Mouse (Mus musculus) liver (tissue): ENCODE measurements at regions not wholly inside any gene's neighbourhood (a gene's known extent, or its start where the extent isn't known, plus 50 kb on each side); places are given as distances from the start of the nearest gene placed in this dataset.
A peak's percentile ranks its signal among the peaks of the same experiment; 100 is the strongest.
"Not testable (repeated sequence)": the region's sequence is repeated elsewhere in the genome, so short reads cannot be mapped to it uniquely, and the experiment has no call there.

Source experiments
- DNase-seq: peaks from one replicate; pipeline ENCODE4 v3.0.0-alpha.2; 2020; ENCODE audit warnings: mixed read lengths

DNA sequence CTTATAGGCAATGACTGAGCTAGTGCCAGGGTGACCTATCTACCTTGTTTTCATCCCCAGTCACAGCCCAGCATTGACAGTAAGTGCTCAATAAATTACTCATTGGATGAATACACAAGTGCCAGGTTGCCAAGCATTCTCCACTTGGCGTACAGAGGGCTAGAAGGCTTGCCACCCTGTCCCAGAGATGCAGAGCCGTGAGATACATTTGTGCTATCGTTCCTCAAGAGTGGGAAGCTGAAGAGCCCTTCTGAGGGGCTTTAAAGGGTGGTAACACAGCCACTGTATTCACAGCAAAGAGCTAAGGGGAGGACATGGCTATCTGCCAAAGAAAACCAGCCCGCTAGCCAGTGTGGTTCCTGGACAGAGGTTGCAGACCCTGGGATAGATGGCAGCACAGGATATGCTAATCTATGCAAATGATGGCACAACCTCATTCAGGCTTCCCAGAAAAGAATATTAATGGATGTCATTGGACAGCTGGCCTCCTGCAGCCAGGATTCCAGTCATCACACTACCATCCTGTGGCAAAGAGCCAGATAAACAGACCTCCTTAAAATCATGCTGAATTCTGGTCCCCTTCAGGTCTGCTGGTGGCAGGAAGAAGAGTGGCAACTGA lies 214.4 kb downstream of the Trim29 start:
- DNase-seq: no peak

DNA sequence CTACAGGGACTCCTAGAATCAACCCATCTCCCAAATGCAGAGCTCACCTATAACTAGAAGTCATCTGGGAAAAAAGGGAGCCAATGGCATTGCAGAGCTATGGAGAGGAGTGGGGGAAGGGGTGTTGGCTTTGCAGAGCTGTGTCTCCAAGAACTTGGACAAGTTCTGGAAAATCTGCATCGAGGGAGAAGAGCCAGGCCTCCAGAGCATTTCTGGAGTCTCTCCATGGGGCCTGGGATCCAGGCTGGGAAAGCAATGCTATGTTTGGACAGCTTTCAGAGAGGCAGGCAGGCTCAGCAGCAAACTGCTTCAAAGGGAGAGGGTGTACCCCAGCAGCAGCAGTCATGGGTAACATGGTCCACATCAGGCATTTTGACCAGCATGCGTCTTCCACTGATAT lies 211.6 kb upstream of the Nectin1 start:
- no peak for DNase-seq

DNA sequence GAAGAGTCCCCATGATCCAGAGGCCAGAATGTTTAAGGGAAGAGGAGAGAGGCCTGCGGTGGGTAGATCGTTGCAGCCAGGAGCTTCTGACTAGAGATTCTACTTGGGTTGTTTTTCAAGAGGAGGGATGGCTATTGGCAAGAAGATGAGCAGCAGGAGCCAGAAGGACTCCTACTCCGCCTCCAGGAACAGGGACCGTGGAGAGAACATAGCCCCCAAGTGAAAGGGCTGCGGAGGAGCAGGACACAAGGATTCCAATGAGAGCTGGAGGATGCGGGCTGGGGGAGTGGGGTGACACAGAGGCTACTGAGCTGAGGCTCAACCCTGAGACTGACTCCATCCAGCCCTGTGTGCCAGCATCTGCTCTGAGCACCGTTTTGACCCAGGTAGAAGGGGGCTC lies 207.8 kb upstream of the Nectin1 start:
- DNase-seq: no peak

DNA sequence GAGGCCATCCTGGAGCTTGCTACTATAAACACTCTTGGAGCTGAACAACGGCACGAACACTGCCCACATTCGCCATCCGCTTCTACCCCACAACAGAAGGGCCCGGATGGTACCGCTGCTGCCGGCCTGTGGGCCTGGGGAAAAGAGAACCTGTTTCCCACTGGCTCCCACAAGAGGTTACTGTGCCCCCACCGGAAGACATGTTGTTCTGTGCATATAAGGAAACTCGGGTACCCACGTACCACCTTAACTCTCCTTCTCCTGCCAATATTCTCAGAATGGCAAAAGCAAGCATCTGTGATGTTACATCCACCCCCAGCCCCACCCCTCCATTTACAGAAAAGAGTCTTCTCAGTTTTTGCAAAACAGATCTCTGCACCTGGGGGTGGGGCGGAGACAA lies 206.7 kb upstream of the Nectin1 start:
- DNase-seq: no peak

DNA sequence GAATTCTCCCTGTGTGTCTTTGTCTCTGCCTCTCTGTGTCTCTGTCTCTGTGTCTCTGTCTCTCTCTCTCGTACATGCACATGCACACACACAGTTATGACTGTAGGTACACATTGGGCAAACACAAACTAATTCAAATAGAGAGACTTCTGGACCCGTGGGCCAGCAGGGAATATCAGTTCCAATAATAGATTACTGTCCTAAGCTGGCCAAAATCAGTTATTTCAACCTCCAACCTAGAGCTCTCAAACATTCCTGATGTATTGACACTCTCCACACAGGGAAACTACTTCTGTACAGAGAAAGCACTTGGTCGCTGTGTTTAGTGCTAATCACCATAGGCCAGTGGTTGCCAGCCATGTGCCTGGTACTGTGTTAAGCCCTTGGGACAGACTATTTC lies 203.7 kb upstream of the Nectin1 start:
- no peak for DNase-seq

DNA sequence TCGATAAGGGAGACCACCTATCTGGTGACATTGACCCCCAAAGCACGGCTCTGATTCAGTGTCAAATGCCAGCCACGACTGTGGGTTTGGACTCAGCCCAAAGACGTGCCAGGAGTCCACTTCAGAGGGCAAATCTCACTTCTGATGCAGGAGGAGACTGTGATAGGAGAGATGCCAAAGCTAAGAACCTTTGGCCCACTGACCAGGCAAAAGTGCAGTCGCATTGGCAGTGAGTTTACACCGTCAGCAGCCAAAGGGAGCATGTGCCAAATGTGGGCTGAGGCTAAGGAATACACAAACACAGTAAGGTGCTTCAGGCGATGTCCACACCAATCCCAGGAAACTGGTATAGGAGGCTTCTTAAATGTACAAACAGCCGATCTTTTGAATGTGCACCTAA lies 202.6 kb upstream of the Nectin1 start:
- DNase-seq: no peak

DNA sequence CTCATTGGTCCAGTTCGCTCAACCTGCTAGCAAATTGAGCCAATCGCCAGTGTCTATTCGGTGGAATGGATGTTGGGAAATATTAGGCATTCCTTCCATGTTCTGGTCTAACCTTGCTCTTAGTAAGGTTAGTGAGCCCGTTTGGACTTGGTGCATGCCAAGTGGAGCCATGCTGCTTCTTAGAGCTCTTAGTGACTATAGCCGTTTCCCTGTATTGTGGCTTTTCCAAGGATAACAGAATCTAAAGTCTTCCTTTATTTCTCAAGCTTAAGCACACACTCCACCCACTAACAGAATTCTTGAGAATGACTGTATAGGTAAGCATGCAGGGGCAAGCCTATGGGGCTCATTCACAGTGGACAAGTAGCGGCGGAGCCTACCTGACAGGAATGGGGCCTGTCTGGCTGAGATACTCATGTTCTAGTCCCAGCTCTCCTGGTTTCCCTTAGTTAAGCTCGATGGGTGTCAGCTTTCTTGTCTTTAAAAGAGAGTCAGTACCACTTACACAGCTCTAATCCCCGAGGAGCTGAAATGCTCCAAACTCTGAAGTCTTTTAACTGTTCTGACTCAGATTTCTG lies 201.6 kb upstream of the Nectin1 start:
- no peak for DNase-seq

DNA sequence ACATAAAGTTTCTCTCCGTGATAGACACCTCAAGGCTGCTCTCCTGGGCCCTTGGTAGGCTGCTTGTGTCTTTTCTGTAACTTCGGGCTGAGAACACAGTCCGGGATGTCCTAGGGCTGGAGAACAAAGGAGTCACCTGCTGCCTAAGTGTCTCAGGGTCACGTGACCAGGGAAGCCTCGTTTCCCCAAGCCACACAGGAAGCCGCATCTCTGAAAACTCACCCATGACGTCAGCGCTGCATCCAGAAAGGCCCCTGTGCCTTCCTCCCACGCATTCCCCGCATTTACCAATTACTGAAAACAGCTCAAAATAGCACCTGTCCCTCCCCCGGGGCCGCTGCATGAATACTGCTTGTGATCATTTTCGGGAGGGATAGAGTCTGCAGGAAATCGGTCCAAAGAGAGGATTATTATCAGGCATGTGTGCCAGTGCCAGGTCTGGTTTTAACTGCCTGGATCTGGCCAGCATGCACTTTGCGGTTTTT lies 198.7 kb upstream of the Nectin1 start:
- DNase-seq: peak; percentile 12

DNA sequence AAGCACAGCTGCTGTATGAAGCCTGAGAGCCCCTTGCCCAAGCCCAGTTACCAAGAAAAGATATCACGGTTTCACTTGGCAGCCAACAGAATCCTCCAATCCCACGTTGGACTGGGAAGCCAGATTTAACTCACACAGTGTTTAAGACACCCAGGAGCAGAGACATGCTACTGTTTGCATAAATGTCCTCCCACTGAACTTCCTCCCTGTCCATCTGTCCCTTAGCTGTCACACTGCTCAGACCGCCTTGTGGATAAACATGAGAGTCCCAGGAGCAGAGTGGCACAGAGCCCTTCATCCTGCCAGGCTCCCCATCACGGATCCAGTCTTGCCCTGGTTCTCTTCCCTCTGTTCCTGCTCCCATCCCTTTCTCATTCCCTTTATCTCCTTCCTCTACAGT lies 194.9 kb upstream of the Nectin1 start:
- no peak for DNase-seq

DNA sequence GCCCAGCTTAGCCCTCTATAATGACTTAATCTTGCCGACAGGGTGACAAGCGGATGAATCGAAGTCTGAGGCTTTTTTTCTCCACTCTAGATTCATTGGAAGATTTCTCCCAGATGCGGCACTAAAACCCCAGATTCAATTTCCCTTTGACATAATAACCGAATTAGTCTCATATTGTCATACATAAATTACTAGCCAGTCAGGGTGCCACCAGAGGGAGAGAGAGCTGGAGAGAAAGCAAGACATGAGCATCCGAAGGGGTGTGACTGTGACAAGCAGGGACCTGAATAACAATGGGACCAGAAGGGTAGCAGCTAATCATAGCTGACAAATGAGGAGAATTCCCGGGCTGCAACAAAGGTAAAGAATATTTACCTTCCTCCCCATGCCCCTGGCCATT lies 194.5 kb upstream of the Nectin1 start:
- no peak for DNase-seq

DNA sequence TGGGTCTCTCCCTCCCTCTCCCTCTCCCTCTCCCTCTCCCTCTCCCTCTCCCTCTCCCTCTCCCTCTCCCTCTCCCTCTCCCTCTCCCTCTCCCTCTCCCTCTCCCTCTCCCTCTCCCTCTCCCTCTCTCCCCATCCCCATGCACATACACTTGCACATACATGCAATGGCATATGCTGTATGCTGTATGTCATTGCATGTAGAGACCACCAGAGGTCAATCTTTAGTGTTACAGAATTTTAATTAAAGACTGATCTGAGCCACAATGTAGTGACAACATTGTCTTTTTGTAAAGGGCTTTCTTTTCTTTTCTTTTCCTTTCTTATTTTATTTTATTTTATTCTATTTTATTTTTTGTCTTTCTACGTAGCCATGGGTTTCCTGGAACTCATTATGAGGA lies 191.0 kb upstream of the Nectin1 start:
- not testable (repeated sequence) for DNase-seq

DNA sequence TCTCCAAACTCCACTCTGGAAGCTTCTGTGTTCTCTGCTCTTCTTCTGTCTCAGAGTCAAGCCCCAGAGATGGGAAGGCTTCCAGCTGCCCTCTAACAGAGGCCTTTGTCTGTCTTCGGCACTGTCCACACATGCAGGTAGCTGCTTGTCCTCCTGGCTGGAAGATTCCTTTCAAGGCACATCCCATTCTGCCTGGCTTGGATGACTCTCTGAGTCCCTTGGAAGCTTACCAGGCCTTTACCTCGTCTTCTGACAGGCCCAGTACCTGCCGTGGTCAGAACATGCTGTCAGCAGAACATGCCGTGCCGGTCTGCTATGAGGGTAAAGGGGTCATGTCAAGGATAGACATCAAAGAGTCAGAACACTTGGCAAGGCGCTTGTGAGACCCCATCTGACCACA lies 181.8 kb upstream of the Nectin1 start:
- no peak for DNase-seq

DNA sequence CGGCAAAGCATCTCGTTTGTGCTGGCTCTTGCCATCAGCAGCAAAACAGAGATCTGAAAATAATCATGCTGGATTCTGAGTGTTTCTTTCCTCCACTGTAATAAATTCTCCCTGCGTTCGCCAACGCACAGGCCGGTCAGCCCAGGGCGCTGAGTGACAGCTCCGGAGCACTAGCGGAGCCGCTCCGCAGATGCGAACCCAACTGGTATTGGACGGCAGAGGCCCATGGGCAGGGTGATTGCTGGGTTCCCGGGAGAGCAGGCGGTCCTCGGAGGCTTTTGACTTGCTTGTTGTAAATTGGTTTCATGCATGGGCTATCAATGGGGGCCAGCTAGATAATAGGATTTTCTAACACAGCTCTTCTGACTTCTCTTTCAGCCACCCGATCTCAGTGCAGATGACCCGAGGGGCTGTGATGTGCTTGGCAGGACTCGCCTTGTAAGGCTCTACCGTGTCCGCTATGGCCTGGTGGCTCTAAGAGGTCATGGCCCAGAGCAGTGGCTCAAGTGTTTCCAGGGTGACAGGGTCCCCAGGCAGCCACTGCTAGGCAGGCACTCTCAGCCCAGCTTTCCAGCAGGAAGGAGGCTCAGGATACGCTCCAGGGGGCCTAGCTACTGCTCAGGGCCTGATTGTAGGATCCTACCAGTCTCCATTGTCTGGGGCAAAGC lies 179.4 kb upstream of the Nectin1 start:
- no peak for DNase-seq

DNA sequence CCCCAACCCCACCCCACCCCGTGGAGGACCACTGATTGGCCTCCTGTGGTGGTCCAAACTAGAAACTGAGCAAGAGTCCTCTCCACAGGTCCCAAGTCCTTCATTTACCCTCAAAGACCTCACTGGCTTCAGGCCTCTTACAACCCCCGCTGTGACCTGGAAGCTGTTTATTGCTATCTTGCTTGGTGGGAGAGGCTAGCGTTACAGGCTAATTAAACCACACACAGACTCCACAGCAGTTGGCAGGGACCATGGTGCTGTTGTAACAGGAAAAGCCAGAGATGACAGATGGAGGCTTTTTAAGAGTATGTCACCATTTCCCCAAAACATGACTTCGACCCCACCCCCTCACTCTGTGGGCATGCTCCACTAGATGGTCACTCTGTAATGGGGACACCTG lies 174.9 kb upstream of the Nectin1 start:
- no peak for DNase-seq

DNA sequence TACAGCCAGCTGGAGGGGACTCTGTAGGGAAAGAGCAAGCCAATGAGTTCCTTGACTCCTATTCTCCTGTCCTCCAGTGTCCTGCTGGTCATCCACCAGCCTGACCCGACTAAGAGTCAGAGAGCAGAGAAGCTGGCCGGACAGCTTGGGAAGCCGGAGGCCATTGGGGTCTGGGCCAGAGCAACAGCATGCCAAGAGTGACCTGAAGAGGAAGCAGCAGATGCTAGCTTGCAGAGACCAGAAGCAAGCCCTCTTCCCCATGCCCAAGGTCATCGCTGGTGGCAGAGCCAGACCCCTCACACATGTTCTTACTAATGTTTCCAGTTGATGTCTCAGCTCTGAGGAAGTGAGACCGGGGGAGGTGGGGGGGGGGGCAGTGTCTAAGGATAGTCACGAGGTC lies 172.7 kb upstream of the Nectin1 start:
- no peak for DNase-seq

DNA sequence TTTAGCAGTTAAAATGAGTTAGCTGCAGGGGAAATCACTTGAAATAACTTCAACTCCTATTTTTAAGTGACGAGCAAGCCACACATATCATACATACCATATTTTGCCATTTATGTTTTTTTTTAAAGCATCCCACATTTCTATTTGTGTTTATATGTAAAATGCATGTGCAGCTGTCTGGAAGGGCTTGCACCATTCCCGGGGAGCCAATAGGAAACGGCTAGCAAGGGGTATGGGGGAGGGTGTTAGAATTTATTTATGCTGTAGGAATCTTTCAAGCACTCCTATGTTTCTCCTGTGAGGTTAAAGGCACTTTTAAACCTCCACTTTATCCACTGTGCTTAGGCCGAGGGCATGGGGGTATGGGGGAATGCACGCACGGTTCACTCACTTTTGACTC lies 168.1 kb upstream of the Nectin1 start:
- no peak for DNase-seq

DNA sequence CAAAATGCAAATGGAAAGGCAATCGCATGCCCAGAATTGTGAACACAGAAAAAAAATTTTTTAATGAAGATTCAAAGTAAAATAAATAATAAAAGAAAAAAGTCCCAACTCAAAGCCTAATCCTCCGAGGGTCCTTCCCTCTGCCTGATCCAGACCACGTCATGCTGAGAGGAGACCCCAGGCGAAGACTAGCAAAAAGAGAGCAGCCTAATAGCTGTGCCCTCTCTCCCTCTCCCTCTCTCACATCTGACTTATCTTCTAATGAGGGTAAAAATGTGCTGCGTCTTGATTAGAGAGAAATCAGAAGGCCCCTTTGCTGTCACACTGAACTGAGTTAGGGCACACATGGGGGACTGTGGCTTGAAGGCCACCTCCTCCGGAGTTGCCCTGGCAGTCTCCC lies 163.1 kb upstream of the Nectin1 start:
- DNase-seq: no peak

DNA sequence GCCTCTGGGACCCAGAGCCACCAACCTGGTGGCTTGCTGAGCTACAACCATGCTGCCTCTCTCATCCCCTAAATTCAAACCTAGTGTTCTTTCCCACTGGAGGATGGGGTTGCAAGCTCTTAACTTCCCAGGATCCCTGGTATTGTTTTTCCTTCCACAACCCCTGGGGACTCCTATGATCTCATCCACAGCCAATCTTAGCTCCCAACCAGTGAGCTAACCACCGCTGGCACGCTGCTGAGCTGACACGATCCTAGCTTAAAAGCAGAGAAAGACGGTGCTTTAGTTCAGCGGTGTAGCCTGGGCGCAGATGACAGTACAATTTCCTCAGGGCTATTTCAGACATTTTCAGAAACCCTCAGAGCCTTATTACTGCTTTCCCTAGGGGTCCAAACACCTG lies 158.2 kb upstream of the Nectin1 start:
- DNase-seq: no peak

DNA sequence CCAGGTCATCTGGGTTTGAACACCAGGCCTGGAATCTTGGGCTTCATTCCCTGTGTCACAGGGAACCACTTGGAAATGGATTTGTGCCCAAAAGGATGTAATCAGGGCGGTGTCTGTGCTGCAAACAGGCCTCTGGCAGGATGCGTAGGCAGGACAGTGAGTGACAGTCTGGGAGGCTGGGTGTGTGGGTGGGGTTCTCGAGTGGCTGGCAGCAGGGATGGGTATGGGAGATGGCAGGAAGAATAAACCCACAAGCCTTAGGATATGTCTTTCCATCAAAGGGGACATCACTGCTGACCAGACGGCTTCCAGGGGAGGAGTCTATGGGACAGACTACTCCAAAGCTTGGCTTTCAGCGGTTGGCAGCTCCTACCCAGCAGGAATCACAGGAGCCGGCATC lies 150.5 kb upstream of the Nectin1 start:
- DNase-seq: no peak

DNA sequence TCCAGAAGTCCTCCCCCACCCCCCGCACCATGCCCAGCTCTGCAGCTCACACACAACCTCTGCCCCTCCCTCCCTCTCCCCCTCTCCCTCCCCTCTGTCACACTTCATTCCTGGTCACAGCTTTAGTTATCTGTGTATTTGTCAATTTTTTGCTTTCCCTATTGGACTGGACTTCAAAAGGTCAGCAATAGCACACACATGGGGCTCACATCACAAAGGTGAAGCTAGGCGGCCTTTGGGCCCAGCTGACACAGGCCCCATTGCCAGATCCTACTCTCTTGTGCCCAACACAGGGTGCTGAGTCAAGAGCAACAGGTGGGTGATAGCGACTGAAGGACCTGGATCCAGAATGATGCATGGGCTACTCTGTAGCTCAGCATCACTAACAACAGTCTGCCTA lies 149.0 kb upstream of the Nectin1 start:
- no peak for DNase-seq

DNA sequence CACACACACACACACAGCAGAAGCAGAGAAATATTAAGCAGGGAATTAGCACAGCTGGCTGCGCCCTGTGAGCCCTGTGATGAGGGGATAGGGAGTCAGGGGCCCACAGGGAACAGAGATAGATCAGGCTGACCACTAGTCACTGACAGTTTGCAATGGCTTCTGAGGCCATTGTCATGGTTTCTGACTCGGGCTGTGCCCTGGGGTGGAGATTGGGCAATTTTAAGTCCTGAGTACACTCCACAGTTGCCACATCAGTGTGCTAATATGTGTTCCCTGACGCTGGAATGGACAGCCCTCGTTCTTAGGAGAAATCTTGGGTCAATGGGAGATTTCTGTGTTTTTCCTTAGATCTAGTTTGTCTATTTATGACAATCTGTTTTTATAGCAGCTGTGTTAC lies 148.3 kb upstream of the Nectin1 start:
- DNase-seq: no peak

DNA sequence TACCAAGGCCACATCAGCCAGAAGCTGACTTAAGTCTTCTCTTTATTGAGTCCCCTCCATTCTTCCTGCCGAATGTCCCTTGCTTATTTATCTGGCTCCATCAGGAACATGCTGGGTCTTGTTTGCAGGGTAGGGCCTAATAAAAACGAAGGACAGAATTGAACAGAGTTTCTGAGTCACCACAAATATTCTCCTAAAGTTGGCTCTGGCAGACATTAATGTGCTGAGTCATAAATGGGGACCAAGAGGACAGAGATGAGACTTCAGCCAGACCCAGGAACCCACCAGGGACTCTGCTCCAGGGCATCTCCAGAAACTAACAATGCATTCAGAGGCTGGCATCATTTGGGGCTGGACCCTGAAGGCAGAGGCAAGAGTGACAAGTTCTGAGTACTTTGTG lies 143.4 kb upstream of the Nectin1 start:
- no peak for DNase-seq

DNA sequence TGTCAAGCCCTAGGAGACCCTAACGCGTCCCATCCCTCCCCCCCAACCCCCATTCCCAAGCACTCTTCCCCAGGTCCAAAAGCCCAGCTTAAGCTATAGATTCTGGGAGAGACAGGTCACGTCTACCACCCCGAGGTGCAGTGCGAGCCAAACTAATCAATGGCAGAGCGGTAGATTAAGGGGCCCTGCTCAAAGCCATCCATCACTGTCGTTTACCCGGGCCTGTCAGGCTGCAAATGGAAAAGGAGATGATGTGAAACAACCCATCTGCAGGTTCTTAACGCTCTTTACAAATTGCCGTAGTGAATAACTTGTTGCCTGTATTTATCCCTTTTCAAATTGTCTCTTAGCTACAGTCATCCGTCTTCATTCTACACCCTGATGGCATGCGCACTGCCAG lies 126.2 kb upstream of the Nectin1 start:
- no peak for DNase-seq

DNA sequence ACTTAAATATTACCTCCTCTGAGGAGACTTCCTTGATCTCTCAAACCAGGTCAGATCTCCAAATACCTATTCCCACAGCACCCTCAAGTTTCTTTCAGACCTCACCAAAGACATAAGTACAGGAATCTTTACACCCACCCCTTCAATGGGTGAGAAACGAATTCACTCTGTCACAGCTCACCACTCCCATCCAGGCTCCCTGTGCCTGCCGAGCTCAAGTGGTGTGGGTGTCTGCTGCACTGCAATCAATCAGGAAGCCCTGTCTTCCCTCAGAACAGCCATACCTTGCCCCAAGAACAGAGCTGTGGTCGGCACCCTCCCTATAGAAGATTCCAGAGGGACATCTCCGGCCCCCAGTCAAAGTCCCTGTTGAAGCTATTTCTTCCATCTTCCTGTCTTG lies 116.2 kb upstream of the Nectin1 start:
- DNase-seq: no peak

DNA sequence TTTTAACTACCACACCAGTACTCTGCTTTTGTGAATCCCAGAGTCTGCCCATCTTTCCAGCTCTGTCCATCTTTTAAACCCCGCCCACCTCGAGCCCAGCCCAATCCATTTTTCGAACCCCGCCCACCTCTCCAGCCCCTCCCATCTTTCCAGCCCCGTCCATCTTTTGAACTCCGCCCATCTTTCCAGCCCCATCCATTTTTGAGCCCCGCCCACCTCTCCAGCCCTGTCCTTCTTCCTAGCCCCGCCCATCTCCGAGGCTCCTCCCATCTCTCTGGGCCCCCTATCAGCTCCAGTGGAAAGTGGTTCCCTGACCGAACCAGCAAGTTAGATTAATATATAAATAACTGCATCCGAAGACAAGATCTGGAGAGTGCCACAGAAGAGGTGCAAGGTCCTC lies 115.0 kb upstream of the Nectin1 start:
- peak; percentile 47 for DNase-seq
